Mouse (Mus musculus) heart, postnatal 36 days (tissue): ENCODE measurements around the gene Cox6a1. TPM values are rescaled to one million over a fixed set of nuclear protein-coding genes. Genes with fewer than 3 reads are reported as not detected.

Experiments used
- DNase-seq, 2 experiments: peaks; one replicate each; pipeline ENCODE4 v3.0.0; 2021 to 2022
- intact Hi-C: fragments of 180-260 bp; cut with DNase I; formaldehyde crosslinking; loops from one replicate; pipeline ENCODE4 v1.15.1; 2025
- total RNA-seq, 2 experiments: library from RNA; stranded (reverse); gene quantifications; 2 replicates each; pipeline ENCODE4 v1.2.3; 2021

The Cox6a1 gene
- total RNA-seq, 2 experiments from 2014 or later: 253 to 261 TPM

- intact Hi-C loops: no loop called here
- DNase-seq: no peak
Measured at GRCm38 (mm10) chr5:115351348-115351747, 2.6 kb upstream of the Cox6a1 start.

GRCm38 (mm10) chr5:115349225-115349555 lies 409 bp upstream of the Cox6a1 start:
- intact Hi-C loops: loop anchor here (5.0 kb wide), 1 partner anchor 222 kb away; no protein-coding TSS in a partner anchor
- no peak for DNase-seq

GRCm38 (mm10) chr5:115347564-115347963 lies 1.2 kb downstream of the Cox6a1 start:
- DNase-seq: peak; percentile 83 to 85
- intact Hi-C loops: loop anchor here (2.0 to 5.0 kb wide), 2 partner anchors 109 to 220 kb away; no protein-coding TSS in a partner anchor

GRCm38 (mm10) chr5:115341314-115342165 lies 7.2 kb downstream of the Cox6a1 start:
- DNase-seq: no peak
- intact Hi-C loops: loop anchor here (2.0 kb wide), 2 partner anchors 41 to 69 kb away; partner anchors contain the start of genes Dynll1 and Rnf10

GRCm38 (mm10) chr5:115340577-115341313 lies 8.0 kb downstream of the Cox6a1 start, which contains the start of the genes Gatc and Triap1:
Gene Gatc, minus strand, starts transcription at chr5:115341178.
Gene Triap1, plus strand, starts transcription at chr5:115341225.
- peak; percentile 89 to 92 for DNase-seq
- intact Hi-C loops: loop anchor here (1.0 to 2.0 kb wide), 3 partner anchors 13 to 68 kb away; partner anchors contain the start of genes Dynll1, Rnf10 and Srsf9

- intact Hi-C loops: loop anchor here (1.0 to 2.0 kb wide), 3 partner anchors 13 to 67 kb away; partner anchors contain the start of genes Dynll1, Rnf10 and Srsf9
- DNase-seq: no peak
Measured at GRCm38 (mm10) chr5:115340007-115340406, 8.8 kb downstream of the Cox6a1 start.

- no peak for DNase-seq
- intact Hi-C loops: no loop called here
Measured at GRCm38 (mm10) chr5:115333626-115334025, 15.2 kb downstream of the Cox6a1 start.

- no peak for DNase-seq
- intact Hi-C loops: no loop called here
Measured at GRCm38 (mm10) chr5:115330955-115331354, 17.8 kb downstream of the Cox6a1 start.

GRCm38 (mm10) chr5:115327610-115328548 lies 20.9 kb downstream of the Cox6a1 start:
- peak; percentile 33 to 52 for DNase-seq
- intact Hi-C loops: loop anchor here (1.0 to 2.0 kb wide), 2 partner anchors 12 to 49 kb away; partner anchors contain the start of gene Coq5

- DNase-seq: peak; percentile 97 to 98
Measured at GRCm38 (mm10) chr5:115326875-115327609, 21.7 kb downstream of the Cox6a1 start, which contains the start of gene Srsf9. Gene Srsf9, plus strand, starts transcription at chr5:115327177.

GRCm38 (mm10) chr5:115326256-115326831 lies 22.4 kb downstream of the Cox6a1 start:
- intact Hi-C loops: loop anchor here (2.0 kb wide), 1 partner anchor 48 kb away; the partner anchor contains the start of gene Coq5

More at GRCm38 (mm10) chr5:115326875-115327609, 21.7 kb downstream of the Cox6a1 start, which contains the start of gene Srsf9:
- intact Hi-C loops: loop anchor here (1.0 to 2.0 kb wide), 2 partner anchors 13 to 48 kb away; partner anchors contain the start of gene Coq5

GRCm38 (mm10) chr5:115319004-115319940 lies 29.5 kb downstream of the Cox6a1 start:
- DNase-seq: peak; percentile 66 to 75
- intact Hi-C loops: loop anchor here (2.0 kb wide), 1 partner anchor 18 kb away; the partner anchor contains the start of gene Dynll1

More at GRCm38 (mm10) chr5:115326256-115326831, 22.4 kb downstream of the Cox6a1 start:
- DNase-seq: no peak

- no peak for DNase-seq
Measured at GRCm38 (mm10) chr5:115317645-115318328, 31.0 kb downstream of the Cox6a1 start.

GRCm38 (mm10) chr5:115316968-115317644 lies 31.7 kb downstream of the Cox6a1 start:
- no peak for DNase-seq
- intact Hi-C loops: no loop called here

More at GRCm38 (mm10) chr5:115317645-115318328, 31.0 kb downstream of the Cox6a1 start:
- intact Hi-C loops: loop anchor here (2.0 kb wide), 1 partner anchor 17 kb away; the partner anchor contains the start of gene Dynll1

- intact Hi-C loops: no loop called here
- no peak for DNase-seq
Measured at GRCm38 (mm10) chr5:115313668-115313943, 35.2 kb downstream of the Cox6a1 start.
